Mouse (Mus musculus): Measurements from ENCODE around the gene Cct6b. TPM values are rescaled to one million over a fixed set of nuclear protein-coding genes. Genes with fewer than 3 reads are reported as not detected.
A peak's percentile ranks its signal among the peaks of the same experiment; 100 is the strongest.

The Cct6b gene
- polyA plus RNA-seq (2016; fragmentation: Nextera tagmentation; extraction: Ambion mirVana) = 0.22 and 0.39 TPM in 2 replicates

DNA sequence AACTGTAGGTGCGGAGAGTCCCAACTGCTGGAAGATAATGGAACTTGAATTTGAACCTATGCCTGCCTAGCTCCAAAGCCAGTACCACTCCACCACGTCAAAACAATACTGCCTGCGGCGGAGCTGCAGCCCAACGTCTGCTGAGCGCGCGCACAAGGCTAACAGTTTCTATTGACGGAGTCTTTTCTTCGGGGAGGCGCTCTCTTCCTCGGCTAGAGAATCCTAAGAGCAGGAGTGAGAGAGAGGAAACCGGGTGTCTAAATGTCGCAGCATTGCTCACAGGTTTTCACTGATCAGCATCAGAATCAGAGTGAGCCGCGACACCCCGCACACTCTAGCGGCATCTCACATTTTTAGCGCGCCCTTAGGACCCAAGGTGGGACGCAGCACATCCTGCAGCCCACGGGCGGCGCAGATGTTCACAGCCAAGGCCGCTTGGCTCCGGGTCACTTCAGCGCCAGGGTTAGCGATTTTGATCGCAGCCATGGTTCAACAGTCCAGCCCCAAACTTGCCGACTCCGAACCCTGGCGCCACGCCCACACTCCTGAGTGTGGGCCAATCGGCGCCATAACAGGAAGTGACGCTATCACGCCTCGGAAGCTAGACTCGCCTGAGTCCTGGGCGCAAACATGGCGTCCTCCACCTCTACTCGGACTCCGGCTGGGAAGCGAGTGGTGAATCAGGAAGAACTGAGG lies at the start of gene Cct6b, which contains the start of gene Zfp830:
Gene Cct6b (minus strand): TSS at position 580 of the 696 bp plus-strand sequence.
Gene Zfp830 (plus strand): TSS at position 604 of the 696 bp plus-strand sequence.
- no peaks in the 10 kb centered on the region for H3K27me3 ChIP-seq (ENCODE audit: low read depth, poor library complexity, severe bottlenecking)
- peak; percentile 93 for DNase-seq (ENCODE audit: low spot score)
- under 1% methylated on average over 44 of the region's 44 CpGs for WGBS

DNA sequence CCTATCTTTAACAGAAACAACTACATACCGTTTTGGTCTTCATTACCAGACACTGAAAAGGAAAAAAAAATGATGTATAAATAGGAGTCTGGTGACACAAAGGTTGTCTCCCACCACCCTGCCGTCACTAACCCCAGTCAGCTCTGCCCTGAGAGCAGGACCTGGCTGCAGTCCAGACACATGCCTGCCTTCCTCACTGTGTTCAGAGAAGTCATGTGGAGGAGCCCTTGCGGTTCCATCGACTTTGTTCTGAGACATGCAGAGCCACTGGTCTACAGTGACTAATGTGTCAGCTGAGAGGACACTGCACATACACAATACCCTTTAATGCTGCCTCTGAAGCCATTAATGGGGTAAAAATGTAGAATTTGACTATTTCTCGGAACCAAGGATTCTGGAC lies 44.4 kb upstream of the Cct6b start:
- DNase-seq (ENCODE audit: low spot score) = no peak
- H3K36me3 ChIP-seq = peaks cover 12% of the 10 kb centered on the region
- H3K27me3 ChIP-seq (ENCODE audit: low read depth, poor library complexity, severe bottlenecking) = no peaks in the 10 kb centered on the region
- H3K9me3 ChIP-seq (replicated peaks) = no peaks in the 10 kb centered on the region
- H3K27ac ChIP-seq (replicated peaks) = no peak overlapping the region
- H3K4me1 ChIP-seq = peaks cover 12% of the 10 kb centered on the region
- 90% methylated on average over 5 of the region's 5 CpGs for whole genome bisulfite sequencing
- H3K4me3 ChIP-seq = no peak overlapping the region

More for the DNA sequence above, at the start of gene Cct6b, which contains the start of gene Zfp830:
- Histone ChIP-seq H3K4me1 (peaks cover 24% of the 10 kb centered on the region), H3K36me3 (peaks cover 23% of the 10 kb centered on the region), H3K27ac (replicated peaks) (peak within 1 kb of the TSS; percentile 91), H3K9me3 (replicated peaks) (peaks cover 4% of the 10 kb centered on the region; the same call in 1 of the 2 replicates), H3K4me3 (peak within 1 kb of the TSS; percentile 99)

DNA sequence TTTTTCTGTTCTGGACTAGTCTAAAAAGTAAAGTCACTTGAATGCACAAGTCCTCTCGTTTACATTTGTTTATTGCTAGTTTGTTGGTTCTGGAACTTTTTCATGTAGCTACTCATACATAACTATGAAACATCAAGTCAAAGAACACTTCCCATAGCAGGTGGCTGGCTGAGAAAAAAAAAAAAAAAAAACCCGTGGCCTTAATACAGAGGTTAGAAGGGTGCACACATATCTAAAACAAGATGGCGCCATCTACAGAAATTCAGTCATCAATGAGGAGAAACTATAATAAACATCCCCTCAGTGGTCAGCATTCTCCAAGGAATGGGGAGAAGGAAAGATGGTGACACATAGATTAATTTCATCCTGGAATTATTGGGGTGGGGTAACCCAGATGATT lies 43.2 kb upstream of the Cct6b start:
- H3K27me3 ChIP-seq (ENCODE audit: low read depth, poor library complexity, severe bottlenecking) = no peaks in the 10 kb centered on the region
- H3K9me3 ChIP-seq (replicated peaks) = no peaks in the 10 kb centered on the region
- no peak overlapping the region for H3K27ac ChIP-seq (replicated peaks)
- no peak for DNase-seq (ENCODE audit: low spot score)
- H3K36me3 ChIP-seq = peaks cover 23% of the 10 kb centered on the region
- 0 out of 2 replicates have a peak, but pooled peaks cover 8% of the 10 kb centered on the region for H3K4me1 ChIP-seq
- H3K4me3 ChIP-seq = no peak overlapping the region
- WGBS = 87% methylated on average over 3 of the region's 3 CpGs

DNA sequence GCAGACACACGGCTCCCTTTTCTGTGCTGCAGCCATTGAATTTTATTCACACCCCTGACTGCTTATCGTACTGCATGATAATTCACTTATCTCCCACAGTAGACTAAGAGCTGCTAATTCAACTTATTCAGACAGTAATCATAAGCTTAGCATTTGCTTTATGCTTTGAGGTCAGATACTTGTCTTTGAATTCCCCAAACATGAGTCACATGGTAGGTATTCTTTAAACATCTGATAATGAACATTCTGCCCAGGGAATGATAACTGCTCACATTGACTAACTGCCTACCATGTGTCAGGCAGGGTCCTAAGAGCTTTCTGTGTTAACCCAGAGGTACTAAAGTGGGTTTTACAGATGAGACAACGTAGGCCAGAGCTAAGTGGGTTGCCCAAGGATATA lies 42.5 kb upstream of the Cct6b start:
- 89% methylated on average over 3 of the region's 3 CpGs for WGBS
- Histone ChIP-seq H3K27ac (replicated peaks) (no peak overlapping the region), H3K9me3 (replicated peaks) (no peaks in the 10 kb centered on the region), H3K27me3 (ENCODE audit: low read depth, poor library complexity, severe bottlenecking) (no peaks in the 10 kb centered on the region), H3K4me1 (0 out of 2 replicates have a peak, but pooled peaks cover 1% of the 10 kb centered on the region), H3K4me3 (no peak overlapping the region), H3K36me3 (peaks cover 31% of the 10 kb centered on the region)
- DNase-seq (ENCODE audit: low spot score) = no peak

DNA sequence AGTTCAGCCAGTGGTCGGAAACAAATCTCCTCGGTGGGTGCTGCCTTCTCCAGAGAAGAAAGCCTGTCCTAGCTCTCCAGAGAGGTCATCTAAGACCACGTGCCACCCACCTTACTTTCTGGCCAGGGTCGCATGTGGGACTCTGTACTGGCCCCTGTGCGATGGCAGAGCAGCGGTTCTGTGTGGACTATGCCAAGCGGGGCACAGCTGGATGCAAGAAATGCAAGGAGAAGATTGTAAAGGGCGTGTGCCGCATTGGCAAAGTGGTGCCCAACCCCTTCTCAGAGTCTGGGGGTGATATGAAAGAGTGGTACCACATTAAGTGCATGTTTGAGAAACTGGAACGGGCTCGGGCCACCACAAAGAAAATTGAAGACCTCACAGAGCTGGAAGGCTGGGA lies 19.3 kb upstream of the Cct6b start:
- DNase-seq (ENCODE audit: low spot score) = no peak
- no peak overlapping the region for H3K4me3 ChIP-seq
- peaks cover 54% of the 10 kb centered on the region for H3K36me3 ChIP-seq
- H3K27me3 ChIP-seq (ENCODE audit: low read depth, poor library complexity, severe bottlenecking) = no peaks in the 10 kb centered on the region
- no peak overlapping the region for H3K27ac ChIP-seq (replicated peaks)
- WGBS = 91% methylated on average over 11 of the region's 11 CpGs
- no peaks in the 10 kb centered on the region for H3K9me3 ChIP-seq (replicated peaks)
- H3K4me1 ChIP-seq = peaks cover 21% of the 10 kb centered on the region

DNA sequence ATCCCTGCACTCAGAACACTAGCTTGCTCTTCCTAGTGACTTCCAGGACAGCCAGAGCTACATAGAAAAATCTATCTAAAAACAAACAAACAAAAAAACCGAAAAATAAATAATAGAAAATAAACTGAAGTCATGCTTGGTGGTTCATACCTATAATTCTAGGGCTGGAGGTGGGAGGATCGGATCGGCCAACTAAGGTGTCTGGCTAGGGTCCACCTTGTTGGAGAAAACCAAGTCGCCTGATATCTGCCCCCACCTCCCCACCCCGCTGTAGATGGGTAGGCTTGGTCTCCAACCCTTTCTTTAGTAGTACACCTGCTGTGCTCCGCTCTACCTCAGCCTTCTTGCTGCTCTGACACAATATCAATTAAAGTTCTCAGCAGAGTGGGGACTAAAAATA lies 18.1 kb upstream of the Cct6b start:
- peaks cover 21% of the 10 kb centered on the region for H3K4me1 ChIP-seq
- peaks cover 41% of the 10 kb centered on the region for H3K36me3 ChIP-seq
- H3K4me3 ChIP-seq = peak overlapping the region; percentile 93
- DNase-seq (ENCODE audit: low spot score) = no peak
- no peaks in the 10 kb centered on the region for H3K9me3 ChIP-seq (replicated peaks)
- H3K27ac ChIP-seq (replicated peaks) = peak overlapping the region; percentile 98
- WGBS = 58% methylated on average over 6 of the region's 6 CpGs
- no peaks in the 10 kb centered on the region for H3K27me3 ChIP-seq (ENCODE audit: low read depth, poor library complexity, severe bottlenecking)

DNA sequence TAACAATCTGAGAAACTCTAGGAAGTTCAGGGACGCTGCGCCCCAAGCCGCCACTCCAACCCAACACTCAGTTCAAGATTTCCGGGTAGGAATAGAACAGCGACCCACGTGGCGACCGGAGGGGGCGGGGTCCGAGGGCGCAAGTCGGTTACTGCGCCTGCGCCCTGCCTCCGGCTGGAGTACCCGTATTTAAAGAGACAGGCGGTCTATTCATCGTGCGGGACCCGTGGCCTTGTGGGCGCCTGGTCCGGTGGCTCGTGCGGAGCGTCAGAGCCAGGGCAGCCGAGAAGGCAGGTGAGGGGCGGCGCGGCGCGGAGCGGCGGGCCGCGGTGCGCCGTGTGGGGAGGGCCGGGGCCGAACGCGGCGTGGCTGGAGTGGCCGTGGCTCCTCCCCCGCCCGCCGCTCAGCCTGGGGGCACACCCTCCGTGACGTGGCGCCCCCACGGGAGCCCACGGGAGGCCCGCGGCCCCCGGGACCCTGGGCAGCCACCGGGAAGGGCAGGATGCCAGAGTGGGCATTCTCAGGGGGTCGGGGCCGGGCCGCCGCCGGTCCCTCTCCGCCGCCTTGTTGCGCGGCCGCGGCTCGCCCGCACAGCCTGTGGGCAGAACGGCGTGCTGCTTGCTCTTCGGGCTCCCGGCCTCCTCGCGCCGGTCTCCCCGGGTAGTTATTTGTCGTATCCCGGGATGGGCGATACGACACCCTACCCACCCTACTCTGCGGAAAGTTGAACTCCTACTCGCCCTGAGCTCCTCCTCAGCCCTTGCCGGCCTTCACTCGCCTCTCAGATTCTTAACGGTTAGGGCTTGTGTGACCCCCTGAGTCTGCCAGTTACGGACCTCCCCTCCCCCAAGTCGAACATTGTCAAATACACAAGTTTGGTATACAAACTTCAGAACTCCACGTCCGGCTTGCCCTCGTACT lies 17.1 kb upstream of the Cct6b start, which contains the start of gene Lig3:
Gene Lig3 (plus strand): TSS at position 126 of the 921 bp plus-strand sequence.
- peak; percentile 93 for DNase-seq (ENCODE audit: low spot score)
- Histone ChIP-seq H3K9me3 (replicated peaks) (no peaks in the 10 kb centered on the region), H3K27me3 (ENCODE audit: low read depth, poor library complexity, severe bottlenecking) (no peaks in the 10 kb centered on the region), H3K4me3 (peak within 1 kb of the TSS; percentile 93), H3K36me3 (peaks cover 32% of the 10 kb centered on the region), H3K27ac (replicated peaks) (peak within 1 kb of the TSS; percentile 98), H3K4me1 (peaks cover 21% of the 10 kb centered on the region)
- WGBS = under 1% methylated on average over 90 of the region's 90 CpGs

DNA sequence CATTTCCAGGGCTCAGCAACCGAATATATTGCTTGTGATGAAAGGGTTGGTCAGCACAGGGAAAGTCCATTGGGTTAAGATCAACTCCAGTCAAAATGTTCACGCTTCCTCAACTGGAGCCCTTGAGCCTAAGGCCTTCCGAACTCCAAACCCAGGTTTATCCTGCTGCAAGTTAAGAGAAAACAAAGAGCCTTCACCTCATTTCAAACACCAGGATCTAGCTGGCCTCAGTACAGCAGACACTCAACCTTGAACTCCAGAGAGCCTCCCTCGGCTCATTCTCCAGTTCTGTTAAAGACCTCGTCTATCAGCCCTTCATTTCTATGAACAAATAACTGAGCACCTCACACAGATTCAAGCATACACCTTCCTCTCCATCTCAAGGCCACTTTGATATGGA lies 16.0 kb upstream of the Cct6b start:
- H3K27me3 ChIP-seq (ENCODE audit: low read depth, poor library complexity, severe bottlenecking) = no peaks in the 10 kb centered on the region
- H3K4me3 ChIP-seq = peak overlapping the region; percentile 93
- H3K36me3 ChIP-seq = peaks cover 20% of the 10 kb centered on the region
- 73% methylated on average over 5 of the region's 5 CpGs for whole genome bisulfite sequencing
- no peak for DNase-seq (ENCODE audit: low spot score)
- peaks cover 21% of the 10 kb centered on the region for H3K4me1 ChIP-seq
- peak overlapping the region; percentile 98 for H3K27ac ChIP-seq (replicated peaks)
- H3K9me3 ChIP-seq (replicated peaks) = no peaks in the 10 kb centered on the region

DNA sequence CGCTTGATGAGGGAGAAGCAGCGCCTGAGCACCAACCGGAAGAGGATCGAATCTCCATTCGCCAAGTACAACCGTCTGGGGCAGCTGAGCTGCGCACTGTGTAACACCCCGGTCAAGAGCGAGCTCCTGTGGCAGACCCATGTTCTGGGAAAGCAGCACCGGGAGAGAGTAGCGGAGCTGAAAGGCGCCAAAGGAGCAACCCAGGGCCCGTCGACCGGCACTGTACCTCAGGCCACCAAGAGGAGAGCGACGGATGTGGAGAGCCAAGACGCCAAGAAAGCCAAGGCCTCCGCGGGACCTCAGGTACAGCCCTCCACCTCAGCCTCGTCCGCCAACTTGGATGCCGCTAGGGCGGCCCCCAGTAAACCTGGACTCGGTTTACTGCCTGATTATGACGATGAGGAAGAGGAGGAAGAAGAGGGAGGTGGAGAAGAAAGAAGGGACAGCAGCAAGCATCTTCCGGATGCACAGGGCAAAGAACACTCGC lies 360 bp upstream of the Cct6b start:
- H3K9me3 ChIP-seq (replicated peaks) = peaks cover 4% of the 10 kb centered on the region; the same call in 1 of the 2 replicates
- H3K4me3 ChIP-seq = peak overlapping the region; percentile 99
- peaks cover 24% of the 10 kb centered on the region for H3K4me1 ChIP-seq
- peaks cover 28% of the 10 kb centered on the region for H3K36me3 ChIP-seq
- DNase-seq (ENCODE audit: low spot score) = no peak
- H3K27ac ChIP-seq (replicated peaks) = peak overlapping the region; percentile 91
- no peaks in the 10 kb centered on the region for H3K27me3 ChIP-seq (ENCODE audit: low read depth, poor library complexity, severe bottlenecking)
- under 1% methylated on average over 28 of the region's 28 CpGs for WGBS

DNA sequence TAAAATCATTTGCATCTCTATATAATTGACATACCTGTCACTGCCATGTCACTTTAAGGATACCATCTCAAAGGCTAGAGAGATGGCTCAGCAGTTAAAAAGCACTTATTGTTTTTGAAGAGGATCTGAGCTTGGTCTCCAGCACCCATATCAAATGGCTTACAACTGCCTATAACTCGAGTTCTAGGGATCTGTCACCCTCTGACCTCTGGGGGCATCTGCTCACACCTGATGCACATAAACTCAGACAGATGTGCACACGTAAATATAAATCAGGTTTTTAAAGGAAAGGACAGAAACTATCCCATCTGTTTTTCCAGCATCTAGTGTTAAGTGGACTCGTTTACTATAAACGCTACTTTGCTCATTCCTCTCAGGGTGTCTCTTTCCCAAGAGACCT lies 860 bp downstream of the Cct6b start:
- Histone ChIP-seq H3K4me1 (peaks cover 24% of the 10 kb centered on the region), H3K9me3 (replicated peaks) (peaks cover 4% of the 10 kb centered on the region; the same call in 1 of the 2 replicates), H3K4me3 (peak overlapping the region; percentile 99), H3K27ac (replicated peaks) (peak overlapping the region; percentile 91), H3K27me3 (ENCODE audit: low read depth, poor library complexity, severe bottlenecking) (no peaks in the 10 kb centered on the region), H3K36me3 (peaks cover 16% of the 10 kb centered on the region)
- WGBS = 14% methylated on average over 4 of the region's 4 CpGs
- DNase-seq (ENCODE audit: low spot score) = no peak

DNA sequence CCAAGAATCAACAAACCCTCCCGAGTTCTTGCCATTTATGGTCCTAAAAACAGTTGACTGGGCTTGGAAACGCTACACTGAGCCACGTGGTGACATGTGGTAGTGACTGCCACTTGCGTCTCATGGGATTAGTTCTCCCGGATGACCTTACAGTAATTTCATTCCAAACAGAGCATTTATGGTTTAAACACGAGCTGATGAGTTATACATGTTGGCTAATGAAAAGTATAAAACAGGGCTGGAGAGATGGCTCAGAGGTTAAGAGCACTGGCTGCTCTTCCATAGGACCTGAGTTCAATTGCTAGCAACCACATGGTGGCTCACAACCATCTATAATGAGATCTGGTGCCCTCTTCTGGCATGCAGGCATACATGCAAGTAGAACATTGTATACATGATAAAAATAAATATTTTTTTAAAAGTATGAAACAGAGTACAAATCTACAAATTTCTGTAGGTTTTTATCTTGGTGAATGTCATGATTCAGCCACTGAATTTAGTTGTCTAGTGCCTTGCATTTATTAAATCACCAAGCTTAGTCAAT lies 1.8 kb downstream of the Cct6b start:
- H3K9me3 ChIP-seq (replicated peaks) = peaks cover 4% of the 10 kb centered on the region; the same call in 1 of the 2 replicates
- no peak overlapping the region for H3K4me3 ChIP-seq
- peaks cover 24% of the 10 kb centered on the region for H3K4me1 ChIP-seq
- H3K27me3 ChIP-seq (ENCODE audit: low read depth, poor library complexity, severe bottlenecking) = no peaks in the 10 kb centered on the region
- no peak overlapping the region for H3K27ac ChIP-seq (replicated peaks)
- WGBS = 88% methylated on average over 6 of the region's 6 CpGs
- H3K36me3 ChIP-seq = peaks cover 12% of the 10 kb centered on the region; the same call in 1 of the 2 replicates
- DNase-seq (ENCODE audit: low spot score) = no peak

DNA sequence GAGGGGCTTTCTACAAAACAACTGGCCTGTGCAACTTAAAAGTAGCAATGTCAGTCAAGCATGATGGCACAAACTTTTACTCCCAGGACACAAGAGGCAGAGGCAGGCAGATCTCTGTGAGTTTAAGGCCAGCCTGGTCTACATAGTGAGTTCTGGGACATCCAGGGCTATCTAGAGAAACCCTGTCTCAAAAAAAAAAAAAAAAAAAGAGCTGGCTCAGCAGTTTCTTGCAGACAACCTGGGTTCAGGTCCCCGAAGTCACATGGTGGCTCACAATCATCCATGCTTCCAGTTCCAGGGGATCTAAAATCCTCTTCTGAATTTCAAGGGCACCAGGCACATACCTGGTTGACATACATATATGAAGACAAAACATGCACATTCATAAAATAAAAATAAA lies 8.2 kb downstream of the Cct6b start:
- no peaks in the 10 kb centered on the region for H3K9me3 ChIP-seq (replicated peaks)
- H3K4me1 ChIP-seq = no peaks in the 10 kb centered on the region
- H3K27ac ChIP-seq (replicated peaks) = no peak overlapping the region
- no peaks in the 10 kb centered on the region for H3K36me3 ChIP-seq
- 92% methylated on average over 1 of the region's 1 CpGs for WGBS
- H3K4me3 ChIP-seq = no peak overlapping the region
- DNase-seq (ENCODE audit: low spot score) = no peak
- no peaks in the 10 kb centered on the region for H3K27me3 ChIP-seq (ENCODE audit: low read depth, poor library complexity, severe bottlenecking)
